Mouse (Mus musculus): ENCODE data around the gene St6galnac5. TPM values are rescaled to one million over a fixed set of nuclear protein-coding genes. Genes with fewer than 3 reads are reported as not detected.
A peak's percentile ranks its signal among the peaks of the same experiment; 100 is the strongest.

Gene St6galnac5
- 0.51 and 0.54 TPM in 2 replicates for polyA plus RNA-seq (2014; fragmentation: Nextera tagmentation; extraction: Ambion mirVana)

GRCm38 (mm10) chr3:152981988-152982387 is at the start of gene St6galnac5:
St6galnac5 (minus strand) TSS chr3:152982246.
- Histone ChIP-seq H3K27me3 (ENCODE audit: insufficient read depth, low read length) (peaks cover 26% of the 10 kb centered on the region), H3K4me2 (peak within 1 kb of the TSS; percentile 78), H3K9ac (0 out of 2 replicates have a peak within 1 kb of the TSS, but pooled peaks have one; percentile 36), H3K4me1 (ENCODE audit: insufficient read depth) (no peaks in the 10 kb centered on the region), H3K9me3 (ENCODE audit: low read depth, low read length) (no peaks in the 10 kb centered on the region), H3K27ac (ENCODE audit: low read depth) (no peak within 1 kb of the TSS), H3K36me3 (ENCODE audit: insufficient read depth) (no peaks in the 10 kb centered on the region), H3K4me3 (ENCODE audit: low read depth, low read length) (peak within 1 kb of the TSS; percentile 39)
- 0% methylated on average over 17 of the region's 17 CpGs for WGBS
- DNase-seq (peak; percentile 68), ATAC-seq (ENCODE audit: insufficient read depth) (peak; percentile 73; the same call in 1 of the 2 replicates)
- peak; percentile 60 for TF ChIP-seq CTCF (IDR thresholded peaks at IDR 0.05; ENCODE audit: low read depth)

- ATAC-seq (ENCODE audit: insufficient read depth) (no peak), DNase-seq (no peak)
- Histone ChIP-seq H3K27ac (ENCODE audit: low read depth) (no peak overlapping the region), H3K9ac (no peak overlapping the region), H3K9me3 (ENCODE audit: low read depth, low read length) (no peaks in the 10 kb centered on the region), H3K27me3 (ENCODE audit: insufficient read depth, low read length) (no peaks in the 10 kb centered on the region), H3K4me1 (ENCODE audit: insufficient read depth) (no peaks in the 10 kb centered on the region), H3K4me2 (no peak overlapping the region), H3K4me3 (ENCODE audit: low read depth, low read length) (no peak overlapping the region), H3K36me3 (ENCODE audit: insufficient read depth) (no peaks in the 10 kb centered on the region)
- WGBS = 93% methylated on average over 5 of the region's 5 CpGs
- TF ChIP-seq CTCF (IDR thresholded peaks at IDR 0.05; ENCODE audit: low read depth) = no peak
Observed at GRCm38 (mm10) chr3:153030756-153031155, 48.7 kb upstream of the St6galnac5 start.

- DNase-seq (no peak), ATAC-seq (ENCODE audit: insufficient read depth) (no peak)
- no peaks in the 10 kb centered on the region for H3K4me1 ChIP-seq (ENCODE audit: insufficient read depth)
- H3K4me2 ChIP-seq = no peak overlapping the region
- H3K27me3 ChIP-seq (ENCODE audit: insufficient read depth, low read length) = no peaks in the 10 kb centered on the region
- 80% methylated on average over 11 of the region's 11 CpGs for WGBS
- no peak for TF ChIP-seq CTCF (IDR thresholded peaks at IDR 0.05; ENCODE audit: low read depth)
- H3K9ac ChIP-seq = no peak overlapping the region
- no peaks in the 10 kb centered on the region for H3K9me3 ChIP-seq (ENCODE audit: low read depth, low read length)
- no peaks in the 10 kb centered on the region for H3K36me3 ChIP-seq (ENCODE audit: insufficient read depth)
- H3K27ac ChIP-seq (ENCODE audit: low read depth) = no peak overlapping the region
- H3K4me3 ChIP-seq (ENCODE audit: low read depth, low read length) = no peak overlapping the region
Observed at GRCm38 (mm10) chr3:153024016-153024415, 42.0 kb upstream of the St6galnac5 start.

GRCm38 (mm10) chr3:153018051-153018450 is 36.0 kb upstream of the St6galnac5 start:
- WGBS = 41% methylated on average over 10 of the region's 10 CpGs
- peak; percentile 73; the same call in 1 of the 2 replicates for ATAC-seq (ENCODE audit: insufficient read depth)
- no peaks in the 10 kb centered on the region for H3K36me3 ChIP-seq (ENCODE audit: insufficient read depth)
- H3K4me2 ChIP-seq = no peak overlapping the region
- peak; percentile 76 for DNase-seq
- no peak overlapping the region for H3K4me3 ChIP-seq (ENCODE audit: low read depth, low read length)
- H3K9ac ChIP-seq = no peak overlapping the region
- H3K9me3 ChIP-seq (ENCODE audit: low read depth, low read length) = no peaks in the 10 kb centered on the region
- TF ChIP-seq CTCF (IDR thresholded peaks at IDR 0.05; ENCODE audit: low read depth) = no peak
- no peak overlapping the region for H3K27ac ChIP-seq (ENCODE audit: low read depth)
- no peaks in the 10 kb centered on the region for H3K4me1 ChIP-seq (ENCODE audit: insufficient read depth)
- no peaks in the 10 kb centered on the region for H3K27me3 ChIP-seq (ENCODE audit: insufficient read depth, low read length)

GRCm38 (mm10) chr3:153016355-153016754 is 34.3 kb upstream of the St6galnac5 start:
- H3K4me1 ChIP-seq (ENCODE audit: insufficient read depth) = no peaks in the 10 kb centered on the region
- no peak overlapping the region for H3K4me2 ChIP-seq
- H3K9me3 ChIP-seq (ENCODE audit: low read depth, low read length) = no peaks in the 10 kb centered on the region
- DNase-seq (no peak), ATAC-seq (ENCODE audit: insufficient read depth) (no peak)
- no peak overlapping the region for H3K4me3 ChIP-seq (ENCODE audit: low read depth, low read length)
- 52% methylated on average over 8 of the region's 8 CpGs for WGBS
- H3K27me3 ChIP-seq (ENCODE audit: insufficient read depth, low read length) = no peaks in the 10 kb centered on the region
- H3K36me3 ChIP-seq (ENCODE audit: insufficient read depth) = no peaks in the 10 kb centered on the region
- no peak for TF ChIP-seq CTCF (IDR thresholded peaks at IDR 0.05; ENCODE audit: low read depth)
- H3K27ac ChIP-seq (ENCODE audit: low read depth) = no peak overlapping the region
- H3K9ac ChIP-seq = no peak overlapping the region

GRCm38 (mm10) chr3:153006893-153007292 is 24.8 kb upstream of the St6galnac5 start:
- Histone ChIP-seq H3K27ac (ENCODE audit: low read depth) (no peak overlapping the region), H3K4me3 (ENCODE audit: low read depth, low read length) (no peak overlapping the region), H3K4me2 (no peak overlapping the region), H3K36me3 (ENCODE audit: insufficient read depth) (no peaks in the 10 kb centered on the region), H3K9me3 (ENCODE audit: low read depth, low read length) (no peaks in the 10 kb centered on the region), H3K27me3 (ENCODE audit: insufficient read depth, low read length) (no peaks in the 10 kb centered on the region), H3K9ac (no peak overlapping the region), H3K4me1 (ENCODE audit: insufficient read depth) (no peaks in the 10 kb centered on the region)
- WGBS = 83% methylated on average over 6 of the region's 6 CpGs
- ATAC-seq (ENCODE audit: insufficient read depth) (no peak), DNase-seq (no peak)
- TF ChIP-seq CTCF (IDR thresholded peaks at IDR 0.05; ENCODE audit: low read depth) = no peak

GRCm38 (mm10) chr3:152998901-152999300 is 16.9 kb upstream of the St6galnac5 start:
- ATAC-seq (ENCODE audit: insufficient read depth) = no peak
- H3K27ac ChIP-seq (ENCODE audit: low read depth) = no peak overlapping the region
- H3K9ac ChIP-seq = no peak overlapping the region
- no peak overlapping the region for H3K4me3 ChIP-seq (ENCODE audit: low read depth, low read length)
- no peak for DNase-seq
- no peaks in the 10 kb centered on the region for H3K4me1 ChIP-seq (ENCODE audit: insufficient read depth)
- no peaks in the 10 kb centered on the region for H3K36me3 ChIP-seq (ENCODE audit: insufficient read depth)
- TF ChIP-seq CTCF (IDR thresholded peaks at IDR 0.05; ENCODE audit: low read depth) = no peak
- H3K9me3 ChIP-seq (ENCODE audit: low read depth, low read length) = no peaks in the 10 kb centered on the region
- H3K4me2 ChIP-seq = no peak overlapping the region
- H3K27me3 ChIP-seq (ENCODE audit: insufficient read depth, low read length) = no peaks in the 10 kb centered on the region
- WGBS = 72% methylated on average over 5 of the region's 5 CpGs

GRCm38 (mm10) chr3:152998106-152998505 is 16.1 kb upstream of the St6galnac5 start:
- no peak overlapping the region for H3K9ac ChIP-seq
- H3K9me3 ChIP-seq (ENCODE audit: low read depth, low read length) = no peaks in the 10 kb centered on the region
- no peak overlapping the region for H3K4me2 ChIP-seq
- DNase-seq (no peak), ATAC-seq (ENCODE audit: insufficient read depth) (no peak)
- H3K4me1 ChIP-seq (ENCODE audit: insufficient read depth) = no peaks in the 10 kb centered on the region
- no peak for TF ChIP-seq CTCF (IDR thresholded peaks at IDR 0.05; ENCODE audit: low read depth)
- 39% methylated on average over 5 of the region's 5 CpGs for WGBS
- H3K27me3 ChIP-seq (ENCODE audit: insufficient read depth, low read length) = no peaks in the 10 kb centered on the region
- no peaks in the 10 kb centered on the region for H3K36me3 ChIP-seq (ENCODE audit: insufficient read depth)
- H3K4me3 ChIP-seq (ENCODE audit: low read depth, low read length) = no peak overlapping the region
- no peak overlapping the region for H3K27ac ChIP-seq (ENCODE audit: low read depth)
